Mouse (Mus musculus) lung, adult 2 months (tissue): ENCODE data around the gene Nphp1.

ENCODE experiments used
- CTCF ChIP-seq: fragments of 200-500 bp; IDR thresholded peaks from 2 replicates; pipeline ENCODE4 v1.5.1; 2011; ENCODE audit warnings: mild to moderate bottlenecking, low read length, control low read depth; ENCODE audit not compliant: insufficient read depth
- POLR2A ChIP-seq: fragments of 200-500 bp; IDR thresholded peaks from 2 replicates; pipeline ENCODE4 v1.6.1; 2011; ENCODE audit warnings: low read depth, mild to moderate bottlenecking, control low read depth, low read length, borderline replicate concordance; ENCODE audit errors: extremely low read depth

- TF ChIP-seq CTCF (no peak), POLR2A (no peak)
Observed at GRCm38 (mm10) chr2:127708792-127709191, 79.9 kb downstream of the Nphp1 start.
